Mouse (Mus musculus): ENCODE data around the gene Ubox5. TPM values are rescaled to one million over a fixed set of nuclear protein-coding genes. Genes with fewer than 3 reads are reported as not detected.

The Ubox5 gene
- 4.7 TPM for polyA plus RNA-seq (2014; fragmentation: Illumina TruSeq; extraction: RNeasy Lipid Tissue Mini Kit (QIAGEN cat#74804); ENCODE audit: low read depth, low replicate concordance)

DNA sequence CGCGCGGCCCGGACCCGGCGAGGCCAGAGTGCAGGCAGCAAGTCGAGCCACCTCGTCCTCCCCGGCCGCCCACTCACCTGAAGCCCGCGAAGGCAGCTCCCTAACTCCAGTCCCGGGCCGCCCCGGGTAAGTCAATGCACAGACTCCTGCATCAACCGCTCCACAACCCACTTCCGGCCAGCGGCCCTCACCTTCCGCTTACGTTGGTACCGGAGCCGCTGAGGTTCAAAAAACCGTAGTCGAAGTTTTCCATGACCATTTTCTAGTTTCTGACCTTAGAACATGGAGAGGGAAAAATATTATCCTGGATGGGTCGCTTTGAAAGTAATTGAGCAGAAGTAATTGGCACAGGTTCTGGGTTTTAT, at the start of gene Ubox5, which contains the start of gene Fastkd5:
Gene Ubox5 (minus strand): TSS at position 200 of the 365 bp plus-strand sequence.
Gene Fastkd5 (minus strand): TSS at position 189 of the 365 bp plus-strand sequence.

DNA sequence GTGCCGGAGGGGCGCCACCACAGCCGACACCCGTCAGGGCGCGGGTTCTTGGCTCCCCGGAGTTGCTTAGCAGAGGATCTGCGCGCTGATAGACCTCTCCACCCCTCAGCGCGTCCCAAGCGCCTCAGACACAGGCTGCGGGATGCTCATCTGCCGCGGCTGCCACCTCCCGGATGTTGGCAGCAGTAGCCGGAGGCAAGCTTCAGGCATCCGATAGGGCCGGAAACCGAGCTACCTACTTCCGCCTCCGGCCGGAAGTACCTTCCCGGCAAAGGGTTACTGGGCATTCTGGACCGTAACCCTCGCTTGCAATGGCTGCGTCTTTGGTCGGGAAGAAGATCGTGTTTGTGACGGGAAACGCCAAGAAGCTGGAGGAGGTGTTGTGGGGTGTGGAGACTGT, 37.7 kb upstream of the Ubox5 start, which contains the start of gene Itpa:
Gene Itpa (plus strand): TSS at position 52 of the 400 bp plus-strand sequence.

DNA sequence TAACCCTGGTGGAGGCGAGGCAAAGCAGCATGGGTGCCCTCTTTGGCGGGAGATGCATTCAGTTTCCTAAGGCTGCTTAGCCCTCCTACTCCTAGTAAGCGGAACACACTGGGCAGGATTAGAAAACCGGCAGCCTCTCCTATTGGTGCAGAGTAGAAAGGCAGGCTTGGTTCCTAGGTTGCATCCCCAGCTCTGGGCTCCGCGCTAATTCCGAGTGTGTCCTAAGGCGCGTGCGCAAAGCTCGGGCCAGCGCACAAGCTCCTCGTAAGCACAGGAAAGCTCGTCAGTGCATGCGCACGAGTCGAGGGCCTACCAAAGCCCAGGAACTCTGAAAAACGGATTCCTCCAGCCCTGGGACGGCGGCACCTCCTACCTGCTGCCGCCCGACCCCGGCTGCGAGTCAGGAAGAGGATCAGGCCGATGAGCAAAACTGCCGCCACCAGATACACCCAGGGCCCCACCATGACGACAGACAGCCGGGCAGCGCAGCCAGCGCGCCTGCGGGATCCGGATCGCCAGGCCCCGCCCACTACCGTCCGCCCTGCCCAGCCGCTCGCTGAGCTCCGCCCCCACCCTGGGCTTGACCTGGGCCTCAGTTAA, 34.4 kb upstream of the Ubox5 start, which contains the start of gene Ddrgk1:
Gene Ddrgk1 (minus strand): TSS at position 558 of the 600 bp plus-strand sequence.

DNA sequence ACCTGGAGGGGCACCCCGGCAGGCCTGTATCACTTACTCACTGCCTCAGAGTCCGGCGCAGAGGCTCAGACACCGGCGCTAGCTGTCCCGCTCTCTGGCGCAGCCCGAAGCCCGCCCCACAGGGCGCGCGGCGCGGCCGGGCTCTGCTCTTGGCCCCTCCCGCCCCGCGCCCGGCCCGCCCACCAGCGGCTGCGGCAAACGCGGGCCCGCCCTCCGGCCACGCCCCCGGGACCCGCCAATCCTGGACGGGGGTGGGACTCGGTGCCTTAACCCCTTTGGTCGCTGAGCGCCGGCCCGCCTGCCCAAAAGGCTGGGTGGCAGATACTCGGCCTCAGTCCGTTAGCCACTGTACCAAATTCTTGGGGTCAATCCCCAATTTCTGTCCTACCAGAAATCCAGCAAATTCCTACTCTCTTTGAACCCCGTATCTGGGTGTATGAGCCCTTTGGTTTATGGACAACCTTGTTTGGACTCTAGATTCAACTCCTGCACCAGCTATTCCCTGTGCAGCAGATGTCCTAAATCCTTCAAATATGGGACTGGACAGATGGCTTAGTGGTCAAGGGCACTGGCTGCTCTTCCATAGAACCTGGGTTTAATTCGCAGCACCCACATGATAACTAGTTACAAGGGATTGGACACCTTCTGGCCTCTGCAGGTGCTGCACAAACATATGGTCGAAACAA, 13.0 kb upstream of the Ubox5 start, which contains the start of gene Lzts3:
Gene Lzts3 (minus strand): TSS at position 120 of the 686 bp plus-strand sequence.

DNA sequence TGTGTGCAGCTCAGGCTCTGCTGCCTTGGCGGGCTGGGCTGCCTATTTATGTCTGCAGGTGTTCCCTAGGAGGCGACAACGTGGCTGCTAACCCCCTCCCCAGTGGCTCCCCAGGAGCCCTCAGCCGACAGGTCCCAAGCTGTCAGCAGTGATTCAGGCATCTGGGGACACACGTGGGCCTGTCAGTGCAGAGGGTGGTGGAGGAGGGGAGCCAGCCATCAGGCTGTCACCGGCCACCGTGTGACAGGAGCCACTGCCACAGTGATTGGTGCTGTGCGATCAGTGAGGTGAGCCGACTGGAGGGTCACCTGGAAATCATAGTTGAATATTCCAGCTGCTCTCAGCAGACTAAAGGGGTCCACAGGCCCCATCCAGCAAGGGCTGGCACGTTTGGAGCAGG, 47.3 kb downstream of the Ubox5 start, which contains the start of gene Avp:
Gene Avp (minus strand): TSS at position 3 of the 400 bp plus-strand sequence.

DNA sequence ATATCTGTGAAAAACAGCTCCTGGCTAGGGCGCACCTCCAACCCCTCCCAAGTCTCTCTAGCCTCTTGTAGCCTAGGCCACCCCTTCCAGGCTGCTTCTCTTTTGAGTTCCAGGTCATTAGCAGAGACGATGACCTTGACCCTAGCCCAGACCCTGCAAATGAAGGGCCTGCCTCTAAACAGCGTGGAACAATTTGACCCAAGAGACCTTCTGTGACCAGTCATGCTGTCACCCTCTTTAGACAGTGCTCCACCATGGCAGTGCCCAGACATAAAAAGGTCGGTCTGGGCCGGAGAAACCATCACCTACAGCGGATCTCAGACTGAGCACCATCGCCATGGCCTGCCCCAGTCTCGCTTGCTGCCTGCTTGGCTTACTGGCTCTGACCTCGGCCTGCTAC, 54.0 kb downstream of the Ubox5 start, which contains the start of gene Oxt:
Gene Oxt (plus strand): TSS at position 301 of the 400 bp plus-strand sequence.

DNA sequence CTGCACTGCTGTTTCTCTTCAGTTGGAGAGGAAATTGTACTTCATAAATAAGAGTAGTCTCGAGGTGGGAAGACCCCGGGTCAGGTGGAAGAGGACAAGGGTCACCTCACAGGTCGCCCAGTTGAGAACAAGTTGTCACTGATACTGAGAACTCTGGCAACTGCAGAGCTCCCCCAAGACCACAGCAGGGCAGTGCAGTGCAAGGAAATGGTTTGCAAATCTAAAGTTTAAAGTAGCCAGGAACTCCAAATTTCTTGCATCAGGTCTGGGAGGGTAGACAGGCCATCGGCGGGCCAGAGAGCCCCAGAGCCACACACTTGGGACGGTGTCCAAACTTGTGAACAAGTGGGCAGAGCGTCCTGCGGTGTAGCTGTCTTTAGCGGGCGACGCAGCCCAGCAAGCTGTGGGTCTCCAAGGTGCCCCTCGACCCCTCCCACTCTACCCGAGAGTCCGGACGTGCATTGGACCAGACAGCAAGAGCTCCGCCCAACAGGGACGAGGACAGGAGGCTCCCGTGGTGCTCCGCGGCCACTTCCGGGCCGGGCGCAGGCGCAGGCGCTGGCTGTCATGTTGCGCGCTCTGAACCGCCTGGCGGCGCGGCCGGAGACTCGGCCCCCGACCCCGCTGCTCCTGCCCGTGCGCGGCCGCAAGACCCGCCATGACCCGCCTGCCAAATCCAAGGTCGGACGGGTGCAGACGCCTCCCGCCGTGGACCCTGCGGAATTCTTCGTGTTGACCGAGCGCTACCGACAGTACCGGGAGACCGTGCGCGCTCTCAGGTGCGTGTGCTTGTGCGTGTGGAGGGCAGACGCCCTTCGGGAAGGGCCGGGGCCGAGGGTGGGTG, 66.4 kb downstream of the Ubox5 start, which contains the start of gene Mrps26:
Gene Mrps26 (plus strand): TSS at position 531 of the 844 bp plus-strand sequence.

Other genes starting within 250 kb of the Ubox5 start
- 46.6 TPM for gene Cpxm1, start 232.5 kb downstream of the Ubox5 start, polyA plus RNA-seq (2014; fragmentation: Illumina TruSeq; extraction: RNeasy Lipid Tissue Mini Kit (QIAGEN cat#74804); ENCODE audit: low read depth, low replicate concordance)
- not detected for gene Gm28372, start 224.8 kb downstream of the Ubox5 start, polyA plus RNA-seq (2014; fragmentation: Illumina TruSeq; extraction: RNeasy Lipid Tissue Mini Kit (QIAGEN cat#74804); ENCODE audit: low read depth, low replicate concordance)
- gene 1700020A23Rik, start 224.8 kb downstream of the Ubox5 start, polyA plus RNA-seq (2014; fragmentation: Illumina TruSeq; extraction: RNeasy Lipid Tissue Mini Kit (QIAGEN cat#74804); ENCODE audit: low read depth, low replicate concordance): 2.7 TPM
- 3.5 TPM for gene Tmem239, start 223.6 kb downstream of the Ubox5 start, polyA plus RNA-seq (2014; fragmentation: Illumina TruSeq; extraction: RNeasy Lipid Tissue Mini Kit (QIAGEN cat#74804); ENCODE audit: low read depth, low replicate concordance)
- gene Vps16, start 205.7 kb downstream of the Ubox5 start, polyA plus RNA-seq (2014; fragmentation: Illumina TruSeq; extraction: RNeasy Lipid Tissue Mini Kit (QIAGEN cat#74804); ENCODE audit: low read depth, low replicate concordance): 44.2 TPM
- 15.7 TPM for gene Pced1a, start 205.3 kb downstream of the Ubox5 start, polyA plus RNA-seq (2014; fragmentation: Illumina TruSeq; extraction: RNeasy Lipid Tissue Mini Kit (QIAGEN cat#74804); ENCODE audit: low read depth, low replicate concordance)
- 78.3 TPM for gene Ptpra, start 179.8 kb downstream of the Ubox5 start, polyA plus RNA-seq (2014; fragmentation: Illumina TruSeq; extraction: RNeasy Lipid Tissue Mini Kit (QIAGEN cat#74804); ENCODE audit: low read depth, low replicate concordance)
- 42.6 TPM for gene Mrps26, start 66.3 kb downstream of the Ubox5 start, polyA plus RNA-seq (2014; fragmentation: Illumina TruSeq; extraction: RNeasy Lipid Tissue Mini Kit (QIAGEN cat#74804); ENCODE audit: low read depth, low replicate concordance)
- gene Oxt, start 53.9 kb downstream of the Ubox5 start, polyA plus RNA-seq (2014; fragmentation: Illumina TruSeq; extraction: RNeasy Lipid Tissue Mini Kit (QIAGEN cat#74804); ENCODE audit: low read depth, low replicate concordance): not detected
- not detected for gene Avp, start 47.5 kb downstream of the Ubox5 start, polyA plus RNA-seq (2014; fragmentation: Illumina TruSeq; extraction: RNeasy Lipid Tissue Mini Kit (QIAGEN cat#74804); ENCODE audit: low read depth, low replicate concordance)
- gene Fastkd5, start within 50 bp of the Ubox5 start, polyA plus RNA-seq (2014; fragmentation: Illumina TruSeq; extraction: RNeasy Lipid Tissue Mini Kit (QIAGEN cat#74804); ENCODE audit: low read depth, low replicate concordance): 4.8 TPM
- 11.3 TPM for gene Lzts3, start 12.8 kb upstream of the Ubox5 start, polyA plus RNA-seq (2014; fragmentation: Illumina TruSeq; extraction: RNeasy Lipid Tissue Mini Kit (QIAGEN cat#74804); ENCODE audit: low read depth, low replicate concordance)
- 145 TPM for gene Ddrgk1, start 34.6 kb upstream of the Ubox5 start, polyA plus RNA-seq (2014; fragmentation: Illumina TruSeq; extraction: RNeasy Lipid Tissue Mini Kit (QIAGEN cat#74804); ENCODE audit: low read depth, low replicate concordance)
- 43.0 TPM for gene Itpa, start 37.6 kb upstream of the Ubox5 start, polyA plus RNA-seq (2014; fragmentation: Illumina TruSeq; extraction: RNeasy Lipid Tissue Mini Kit (QIAGEN cat#74804); ENCODE audit: low read depth, low replicate concordance)
- 4.5 TPM for gene Slc4a11, start 67.5 kb upstream of the Ubox5 start, polyA plus RNA-seq (2014; fragmentation: Illumina TruSeq; extraction: RNeasy Lipid Tissue Mini Kit (QIAGEN cat#74804); ENCODE audit: low read depth, low replicate concordance)